Mouse (Mus musculus): Measurements from ENCODE around the gene Rbm7. TPM values are rescaled to one million over a fixed set of nuclear protein-coding genes. Genes with fewer than 3 reads are reported as not detected.
A peak's percentile ranks its signal among the peaks of the same experiment; 100 is the strongest.

Gene Rbm7
- total and polyA plus RNA-seq, 3 experiments: 47.3 to 48.4 TPM; not detected in 1

GRCm38 (mm10) chr9:48532203-48532602, 37.1 kb upstream of the Rbm7 start:
- H3K36me3 ChIP-seq (ENCODE audit: control insufficient read depth in 1 of 2, insufficient read depth in 2 of 2, low read length in 2 of 2): peaks cover 0 to 3% of the 10 kb centered on the region in 2 experiments; a peak in 2 of 4 replicates

GRCm38 (mm10) chr9:48531294-48531693, 36.2 kb upstream of the Rbm7 start:
- H3K9ac ChIP-seq (ENCODE audit: control insufficient read depth, low read depth, low read length, poor library complexity, severe bottlenecking): no peak overlapping the region
- DNase-seq (ENCODE audit: low read depth, low spot score): no peak
- no peaks in the 10 kb centered on the region for H3K9me3 ChIP-seq (replicated peaks; ENCODE audit: insufficient read depth, low read length)
- H3K36me3 ChIP-seq (ENCODE audit: control insufficient read depth in 1 of 2, insufficient read depth in 2 of 2, low read length in 2 of 2): peaks cover 0 to 3% of the 10 kb centered on the region in 2 experiments; a peak in 2 of 4 replicates
- H3K4me3 ChIP-seq (ENCODE audit: control insufficient read depth in 1 of 2, insufficient read depth in 1 of 2, low read depth in 2 of 2, low read length in 2 of 2): no peak overlapping the region
- TF ChIP-seq RAD21 (IDR thresholded peaks at IDR 0.05; ENCODE audit: low read depth, low read length) (no peak), ZMIZ1 (IDR thresholded peaks at IDR 0.05; ENCODE audit: low read depth, low read length) (no peak), MYC (IDR thresholded peaks at IDR 0.05; ENCODE audit: low read depth, low read length) (no peak), TAL1 (IDR thresholded peaks at IDR 0.05; ENCODE audit: low read length) (no peak), BHLHE40 (IDR thresholded peaks at IDR 0.05; ENCODE audit: borderline replicate concordance, low read depth, low read length) (no peak), KAT2A (conservative IDR thresholded peaks at IDR 0.05; ENCODE audit: low read depth, low read length) (no peak), SMC3 (IDR thresholded peaks at IDR 0.05; ENCODE audit: low read depth, low read length) (no peak), EP300 (IDR thresholded peaks at IDR 0.05; ENCODE audit: low read depth in 1 of 2, low read length in 2 of 2) (no peak), ELF1 (IDR thresholded peaks at IDR 0.05; ENCODE audit: low read depth, low read length) (no peak), UBTF (IDR thresholded peaks at IDR 0.05; ENCODE audit: borderline replicate concordance, insufficient read depth, low read depth, low read length) (no peak), CHD1 (IDR thresholded peaks at IDR 0.05; ENCODE audit: low read depth, low read length) (no peak), ZC3H11A (IDR thresholded peaks at IDR 0.05; ENCODE audit: low read depth, low read length) (no peak), TCF12 (IDR thresholded peaks at IDR 0.05; ENCODE audit: low read depth, low read length) (no peak), NRF1 (IDR thresholded peaks at IDR 0.05; ENCODE audit: insufficient read depth, low read depth, low read length, poor library complexity, severe bottlenecking) (no peak), POLR2AphosphoS2 (IDR thresholded peaks at IDR 0.05; ENCODE audit: low read length) (no peak), MAFK (IDR thresholded peaks at IDR 0.05; ENCODE audit: borderline replicate concordance, low read depth, low read length) (no peak), MEF2A (IDR thresholded peaks at IDR 0.05; ENCODE audit: extremely low read depth, insufficient replicate concordance, low read depth, low read length, poor library complexity, severe bottlenecking) (no peak)
- H3K27me3 ChIP-seq (ENCODE audit: control insufficient read depth in 1 of 2, insufficient read depth in 2 of 2, low read length in 2 of 2): no peaks in the 10 kb centered on the region; a peak in 1 of 4 replicates
- no peaks in the 10 kb centered on the region for H3K79me2 ChIP-seq (ENCODE audit: control insufficient read depth, insufficient read depth, low read length, poor library complexity)
- H3K4me1 ChIP-seq (ENCODE audit: control insufficient read depth in 1 of 2, insufficient read depth in 2 of 2, low read length in 2 of 2): peaks cover 0 to 10% of the 10 kb centered on the region in 2 experiments; a peak in 2 of 4 replicates
- no peak overlapping the region for H3K27ac ChIP-seq (ENCODE audit: control insufficient read depth, low read depth, low read length)

More at GRCm38 (mm10) chr9:48532203-48532602, 37.1 kb upstream of the Rbm7 start:
- DNase-seq (ENCODE audit: low read depth, low spot score): peak; percentile 52
- Histone ChIP-seq H3K9me3 (replicated peaks; ENCODE audit: insufficient read depth, low read length) (no peaks in the 10 kb centered on the region), H3K27me3 (ENCODE audit: control insufficient read depth in 1 of 2, insufficient read depth in 2 of 2, low read length in 2 of 2) (no peaks in the 10 kb centered on the region; a peak in 1 of 4 replicates), H3K4me1 (ENCODE audit: control insufficient read depth in 1 of 2, insufficient read depth in 2 of 2, low read length in 2 of 2) (peaks cover 0 to 10% of the 10 kb centered on the region in 2 experiments; a peak in 2 of 4 replicates), H3K79me2 (ENCODE audit: control insufficient read depth, insufficient read depth, low read length, poor library complexity) (no peaks in the 10 kb centered on the region), H3K4me3 (ENCODE audit: control insufficient read depth in 1 of 2, insufficient read depth in 1 of 2, low read depth in 2 of 2, low read length in 2 of 2) (no peak overlapping the region), H3K9ac (ENCODE audit: control insufficient read depth, low read depth, low read length, poor library complexity, severe bottlenecking) (no peak overlapping the region), H3K27ac (ENCODE audit: control insufficient read depth, low read depth, low read length) (no peak overlapping the region; the same call in 1 of the 2 replicates)
- TF ChIP-seq JUND (IDR thresholded peaks at IDR 0.05; ENCODE audit: low read depth, low read length): no peak
- TF ChIP-seq RCOR1 (IDR thresholded peaks at IDR 0.05; ENCODE audit: low read depth, low read length): no peak
- TF ChIP-seq ZKSCAN1 (IDR thresholded peaks at IDR 0.05; ENCODE audit: low read depth, low read length): no peak
- TF ChIP-seq E2F4 (IDR thresholded peaks at IDR 0.05; ENCODE audit: borderline replicate concordance, low read depth, low read length): no peak
- TF ChIP-seq EP300 (IDR thresholded peaks at IDR 0.05; ENCODE audit: low read depth in 1 of 2, low read length in 2 of 2): peak; percentile 15 to 40; a peak in 1 of 4 replicates
- TF ChIP-seq MEF2A (IDR thresholded peaks at IDR 0.05; ENCODE audit: extremely low read depth, insufficient replicate concordance, low read depth, low read length, poor library complexity, severe bottlenecking): no peak
- no peak for TF ChIP-seq SIN3A (IDR thresholded peaks at IDR 0.05; ENCODE audit: low read length)
- no peak for TF ChIP-seq GATA1 (IDR thresholded peaks at IDR 0.05; ENCODE audit: low read depth, low read length)
- TF ChIP-seq ZNF384 (IDR thresholded peaks at IDR 0.05; ENCODE audit: low read depth, low read length): no peak
- TF ChIP-seq HCFC1 (IDR thresholded peaks at IDR 0.05; ENCODE audit: low read depth, low read length): no peak
- TF ChIP-seq ZC3H11A (IDR thresholded peaks at IDR 0.05; ENCODE audit: low read depth, low read length): no peak
- no peak for TF ChIP-seq TAL1 (IDR thresholded peaks at IDR 0.05; ENCODE audit: low read length)
- TF ChIP-seq POLR2AphosphoS5 (IDR thresholded peaks at IDR 0.05; ENCODE audit: borderline replicate concordance, low read depth, low read length): no peak
- TF ChIP-seq MYC (IDR thresholded peaks at IDR 0.05; ENCODE audit: low read depth, low read length): peak; percentile 41; the same call in 1 of the 2 replicates
- TF ChIP-seq CHD2 (IDR thresholded peaks at IDR 0.05; ENCODE audit: low read length): no peak
- 0 out of 2 replicates have a peak, but pooled peaks have one; percentile 33 for TF ChIP-seq MAX (IDR thresholded peaks at IDR 0.05; ENCODE audit: low read length)
- TF ChIP-seq BHLHE40 (IDR thresholded peaks at IDR 0.05; ENCODE audit: borderline replicate concordance, low read depth, low read length): no peak
